Mouse (Mus musculus): ENCODE data around the gene Bag3. TPM values are rescaled to one million over a fixed set of nuclear protein-coding genes. Genes with fewer than 3 reads are reported as not detected.
A peak's percentile ranks its signal among the peaks of the same experiment; 100 is the strongest.
"Not testable (repeated sequence)": the region's sequence is repeated elsewhere in the genome, so short reads cannot be mapped to it uniquely, and the experiment has no call there.

Gene Bag3
- polyA plus RNA-seq, 1 experiment from 2014 or later = 22.5 TPM

DNA sequence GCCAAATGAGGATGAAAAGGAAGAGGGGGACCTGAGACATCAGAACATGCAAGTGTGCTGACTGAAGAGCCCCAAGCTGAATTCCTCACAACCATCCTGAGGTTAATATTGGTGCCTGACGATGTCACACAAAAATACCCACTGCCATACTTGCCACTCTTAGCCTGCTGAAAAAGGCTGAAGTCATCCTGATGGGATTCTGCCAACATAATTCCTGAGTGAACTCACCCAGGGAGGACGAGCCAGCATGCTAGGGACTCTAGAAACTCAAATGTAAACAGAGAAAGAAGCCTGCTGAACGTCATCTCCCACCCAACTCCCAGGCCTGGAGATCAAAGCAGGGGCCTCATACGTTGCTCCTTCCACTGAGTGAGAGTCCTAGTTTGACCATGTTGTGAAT lies 25.7 kb downstream of the Bag3 start:
- H3K27me3 ChIP-seq = no peaks in the 10 kb centered on the region
- peaks cover 17% of the 10 kb centered on the region; the same call in 1 of the 2 replicates for H3K4me1 ChIP-seq
- H3K36me3 ChIP-seq = peaks cover 43% of the 10 kb centered on the region
- no peak overlapping the region for H3K9ac ChIP-seq
- no peak overlapping the region for H3K4me3 ChIP-seq (replicated peaks)
- H3K4me2 ChIP-seq (replicated peaks) = no peak overlapping the region
- no peaks in the 10 kb centered on the region for H3K9me3 ChIP-seq (replicated peaks)
- 34% methylated on average over 4 of the region's 4 CpGs for WGBS
- ATAC-seq (ENCODE audit: insufficient number of reproducible peaks, low FRiP score, low TSS enrichment, low read depth) = no peak
- H3K27ac ChIP-seq (replicated peaks) = no peak overlapping the region

DNA sequence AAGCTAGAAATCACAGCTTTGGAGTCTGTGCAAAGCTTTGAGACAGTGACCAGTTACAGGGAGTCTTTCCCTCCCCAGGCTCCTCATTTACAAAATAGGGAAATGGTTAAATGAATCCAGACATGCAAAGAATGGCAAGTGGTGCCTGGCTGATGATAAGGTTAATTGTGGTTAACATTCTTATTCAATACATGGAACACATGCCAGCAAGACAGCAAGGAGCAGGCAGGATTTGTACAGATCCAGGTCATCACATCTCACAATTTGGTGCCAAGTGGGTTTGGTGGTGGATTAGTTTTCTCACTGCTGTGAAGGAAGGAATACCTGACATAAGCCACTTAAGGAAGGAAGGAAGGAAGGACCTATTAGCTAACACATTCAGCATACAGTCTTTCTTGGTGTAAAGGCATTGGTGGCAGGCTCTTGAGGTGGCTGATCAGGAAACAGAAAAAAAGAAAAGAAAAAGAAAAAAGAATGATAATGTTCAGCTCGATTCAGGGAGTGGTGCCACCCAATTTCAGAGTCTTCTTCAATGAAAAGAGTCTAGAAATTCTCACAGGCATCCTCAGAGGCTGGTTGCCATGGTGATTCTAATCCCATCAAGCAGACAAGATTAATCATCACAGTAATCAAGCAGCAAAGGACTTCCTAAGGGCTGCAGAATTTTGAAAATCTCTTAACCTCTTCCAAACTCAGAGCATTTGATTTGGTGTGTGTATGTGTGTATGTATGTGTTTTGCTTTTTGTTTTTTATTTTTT lies 27.1 kb downstream of the Bag3 start:
- no peaks in the 10 kb centered on the region for H3K27me3 ChIP-seq
- H3K9me3 ChIP-seq (replicated peaks) = no peaks in the 10 kb centered on the region
- H3K27ac ChIP-seq (replicated peaks) = no peak overlapping the region
- no peak overlapping the region for H3K9ac ChIP-seq
- no peak overlapping the region for H3K4me2 ChIP-seq (replicated peaks)
- no peak for ATAC-seq (ENCODE audit: insufficient number of reproducible peaks, low FRiP score, low TSS enrichment, low read depth)
- no peak overlapping the region for H3K4me3 ChIP-seq (replicated peaks)
- H3K4me1 ChIP-seq = peaks cover 21% of the 10 kb centered on the region
- 29% methylated on average over 1 of the region's 1 CpGs for WGBS
- H3K36me3 ChIP-seq = peaks cover 31% of the 10 kb centered on the region

DNA sequence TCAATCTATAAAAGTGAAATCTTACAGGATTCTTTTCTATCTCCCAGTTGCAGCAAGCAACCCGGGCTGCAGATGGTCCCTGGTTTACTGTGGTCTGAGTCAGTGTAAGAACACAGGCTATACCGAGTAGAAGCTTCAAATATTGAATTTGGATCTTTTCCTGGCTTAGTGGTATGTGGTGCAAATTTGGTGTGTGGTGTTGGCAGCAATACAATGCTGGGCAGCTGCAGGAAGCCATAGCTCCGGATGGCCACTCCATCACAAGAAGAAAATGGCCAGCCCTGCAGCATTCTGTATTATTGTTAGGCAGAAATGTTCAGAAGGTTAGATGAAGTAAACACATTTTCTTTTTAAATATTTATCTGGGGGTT lies 27.7 kb downstream of the Bag3 start:
- Histone ChIP-seq H3K4me2 (replicated peaks) (no peak overlapping the region), H3K27ac (replicated peaks) (no peak overlapping the region), H3K9me3 (replicated peaks) (no peaks in the 10 kb centered on the region), H3K4me1 (peaks cover 21% of the 10 kb centered on the region), H3K27me3 (no peaks in the 10 kb centered on the region), H3K4me3 (replicated peaks) (no peak overlapping the region), H3K36me3 (peaks cover 25% of the 10 kb centered on the region), H3K9ac (no peak overlapping the region)
- WGBS = 41% methylated on average over 3 of the region's 3 CpGs
- no peak for ATAC-seq (ENCODE audit: insufficient number of reproducible peaks, low FRiP score, low TSS enrichment, low read depth)

DNA sequence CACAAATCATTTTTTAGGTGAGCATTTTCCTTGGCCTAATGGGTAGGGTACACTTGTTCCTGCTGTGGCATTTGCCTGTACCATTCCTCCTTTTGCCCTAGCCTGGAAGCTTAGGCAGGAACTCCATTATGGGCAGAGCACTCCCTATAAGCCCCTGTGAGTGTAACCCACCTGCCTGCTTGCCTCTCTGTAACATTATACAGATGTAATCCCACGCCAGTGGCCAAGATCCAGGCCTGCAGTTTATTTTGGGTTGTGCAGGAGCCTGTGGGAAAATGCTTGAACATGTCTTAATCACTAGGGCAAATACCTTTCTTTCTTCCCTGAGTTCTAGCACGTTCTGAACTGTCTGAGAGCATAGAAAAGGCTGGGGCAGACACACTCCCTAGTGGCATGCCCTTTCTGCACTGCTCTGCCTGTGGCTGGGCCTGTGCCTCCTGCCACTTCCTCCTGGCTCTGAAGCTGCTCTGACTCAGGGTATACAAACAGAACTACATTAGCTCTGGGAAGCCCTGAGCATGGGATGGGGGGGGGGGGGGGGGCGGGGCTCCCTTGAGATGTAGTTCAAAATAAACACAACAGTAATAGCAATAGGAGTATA lies 29.8 kb downstream of the Bag3 start:
- Histone ChIP-seq H3K9me3 (replicated peaks) (no peaks in the 10 kb centered on the region), H3K4me1 (peaks cover 21% of the 10 kb centered on the region), H3K27ac (replicated peaks) (peak overlapping the region; percentile 39; the same call in 1 of the 2 replicates), H3K36me3 (peaks cover 6% of the 10 kb centered on the region; the same call in 1 of the 2 replicates), H3K27me3 (no peaks in the 10 kb centered on the region), H3K4me2 (replicated peaks) (no peak overlapping the region), H3K4me3 (replicated peaks) (no peak overlapping the region), H3K9ac (no peak overlapping the region)
- peak; percentile 72 for ATAC-seq (ENCODE audit: insufficient number of reproducible peaks, low FRiP score, low TSS enrichment, low read depth)
- 23% methylated on average over 3 of the region's 3 CpGs for WGBS

DNA sequence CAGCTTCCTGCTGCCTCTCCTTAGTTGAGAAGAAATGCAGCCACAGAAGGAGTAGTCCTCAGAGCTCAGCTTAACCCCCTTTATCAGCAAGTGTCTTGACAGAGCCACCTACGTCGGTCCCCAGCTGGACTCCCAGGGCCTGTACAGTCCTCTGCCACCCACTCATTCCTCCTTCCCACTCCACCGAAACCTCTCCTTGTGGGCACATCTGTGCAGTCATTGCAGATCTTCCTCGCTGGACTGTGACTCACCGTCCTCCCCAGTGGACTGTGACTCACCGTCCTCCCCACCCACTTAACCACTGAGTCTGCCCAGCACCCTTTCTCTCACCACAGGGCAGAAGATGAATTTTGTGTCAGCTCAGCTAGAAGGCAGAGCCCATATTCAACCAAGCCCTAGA lies 31.1 kb downstream of the Bag3 start:
- H3K9me3 ChIP-seq (replicated peaks) = no peaks in the 10 kb centered on the region
- 71% methylated on average over 6 of the region's 6 CpGs for WGBS
- peak overlapping the region; percentile 44; the same call in 1 of the 2 replicates for H3K27ac ChIP-seq (replicated peaks)
- no peak overlapping the region for H3K4me3 ChIP-seq (replicated peaks)
- no peaks in the 10 kb centered on the region for H3K27me3 ChIP-seq
- H3K4me2 ChIP-seq (replicated peaks) = no peak overlapping the region
- H3K9ac ChIP-seq = no peak overlapping the region
- no peak for ATAC-seq (ENCODE audit: insufficient number of reproducible peaks, low FRiP score, low TSS enrichment, low read depth)
- no peaks in the 10 kb centered on the region for H3K36me3 ChIP-seq
- H3K4me1 ChIP-seq = peaks cover 16% of the 10 kb centered on the region

DNA sequence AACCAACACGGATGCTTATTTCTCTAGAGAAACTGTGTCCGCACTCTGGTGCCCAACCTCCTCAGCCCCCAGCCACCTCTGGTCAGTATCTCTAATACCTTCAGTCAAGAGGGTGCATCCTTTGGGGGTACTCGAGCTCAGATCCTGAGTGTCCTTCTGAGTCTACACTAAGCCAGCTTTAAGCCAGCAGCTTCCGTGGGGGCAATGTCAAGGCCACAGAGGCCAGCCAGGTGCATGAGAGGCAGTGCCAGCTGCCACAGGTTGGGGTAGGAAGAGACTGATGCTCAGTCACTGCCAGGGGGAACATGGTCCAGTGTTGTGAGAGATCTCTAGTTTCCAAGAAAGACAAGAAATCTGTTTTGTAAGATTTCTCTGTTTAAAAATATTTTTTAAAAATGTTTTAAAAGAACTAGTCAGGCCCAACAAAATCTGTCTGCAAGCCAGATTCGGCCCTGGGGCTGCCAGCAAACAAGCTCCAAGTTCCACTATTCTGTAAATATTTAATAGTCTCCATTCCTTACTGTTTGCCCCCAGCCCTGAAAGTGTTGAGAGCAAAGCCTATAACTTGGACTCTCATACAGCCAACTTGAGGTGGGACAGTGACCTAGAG lies 31.8 kb downstream of the Bag3 start:
- no peaks in the 10 kb centered on the region for H3K36me3 ChIP-seq
- H3K9me3 ChIP-seq (replicated peaks) = no peaks in the 10 kb centered on the region
- 81% methylated on average over 5 of the region's 5 CpGs for WGBS
- no peak overlapping the region for H3K27ac ChIP-seq (replicated peaks)
- no peak overlapping the region for H3K4me3 ChIP-seq (replicated peaks)
- H3K4me2 ChIP-seq (replicated peaks) = no peak overlapping the region
- no peaks in the 10 kb centered on the region for H3K27me3 ChIP-seq
- peaks cover 12% of the 10 kb centered on the region for H3K4me1 ChIP-seq
- H3K9ac ChIP-seq = no peak overlapping the region
- no peak for ATAC-seq (ENCODE audit: insufficient number of reproducible peaks, low FRiP score, low TSS enrichment, low read depth)

DNA sequence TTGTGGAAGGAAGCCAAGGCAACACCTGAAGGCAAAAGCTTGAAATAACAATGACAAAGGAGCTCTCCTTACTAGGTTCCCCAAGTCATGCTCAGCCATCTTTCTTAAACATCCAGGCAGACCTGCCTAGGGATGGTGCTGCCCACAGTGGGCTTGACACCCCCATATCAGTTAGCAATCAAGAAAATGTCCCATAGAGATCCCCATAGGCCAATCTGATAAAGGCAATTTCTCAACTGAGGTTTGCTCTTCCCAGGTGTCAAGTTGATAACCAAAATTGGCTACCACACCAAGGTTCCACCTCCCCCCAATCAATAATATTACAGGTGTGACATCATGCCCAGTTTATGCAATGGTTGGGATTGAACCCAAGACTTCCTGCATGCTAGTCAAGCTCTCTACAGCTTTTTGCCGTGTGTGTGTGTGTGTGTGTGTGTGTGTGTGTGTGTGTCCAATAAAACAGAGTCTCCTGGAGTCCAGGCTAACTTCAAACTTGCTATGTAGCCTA lies 33.6 kb downstream of the Bag3 start:
- WGBS = 74% methylated on average over 1 of the region's 1 CpGs
- Histone ChIP-seq H3K9ac (no peak overlapping the region), H3K27ac (replicated peaks) (no peak overlapping the region), H3K9me3 (replicated peaks) (no peaks in the 10 kb centered on the region), H3K4me3 (replicated peaks) (no peak overlapping the region), H3K4me1 (peaks cover 8% of the 10 kb centered on the region), H3K4me2 (replicated peaks) (no peak overlapping the region), H3K36me3 (no peaks in the 10 kb centered on the region), H3K27me3 (no peaks in the 10 kb centered on the region)
- no peak for ATAC-seq (ENCODE audit: insufficient number of reproducible peaks, low FRiP score, low TSS enrichment, low read depth)

DNA sequence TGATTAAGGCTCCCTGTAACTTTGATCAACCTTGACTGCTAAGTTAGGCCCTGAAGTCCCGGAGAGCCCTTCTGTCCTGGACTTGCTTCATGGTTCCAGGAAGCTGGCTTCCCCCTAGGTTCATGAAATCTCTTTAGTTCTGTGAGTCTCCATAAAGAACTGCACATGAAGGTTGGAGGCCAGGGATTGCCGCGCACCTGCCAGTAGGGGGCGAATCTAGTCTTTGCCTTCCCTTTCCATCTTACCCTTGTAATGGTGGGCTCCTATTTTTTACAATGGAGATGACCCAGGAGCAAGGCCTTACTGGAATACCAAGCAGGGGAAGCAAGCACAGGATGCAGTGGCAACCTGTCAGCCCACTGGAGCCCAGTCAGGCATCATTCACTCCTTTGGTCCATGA lies 40.0 kb downstream of the Bag3 start:
- Histone ChIP-seq H3K9me3 (replicated peaks) (no peaks in the 10 kb centered on the region), H3K4me2 (replicated peaks) (no peak overlapping the region), H3K36me3 (no peaks in the 10 kb centered on the region), H3K9ac (no peak overlapping the region), H3K27me3 (no peaks in the 10 kb centered on the region), H3K27ac (replicated peaks) (no peak overlapping the region), H3K4me3 (replicated peaks) (no peak overlapping the region), H3K4me1 (no peaks in the 10 kb centered on the region)
- 37% methylated on average over 4 of the region's 4 CpGs for WGBS
- no peak for ATAC-seq (ENCODE audit: insufficient number of reproducible peaks, low FRiP score, low TSS enrichment, low read depth)

DNA sequence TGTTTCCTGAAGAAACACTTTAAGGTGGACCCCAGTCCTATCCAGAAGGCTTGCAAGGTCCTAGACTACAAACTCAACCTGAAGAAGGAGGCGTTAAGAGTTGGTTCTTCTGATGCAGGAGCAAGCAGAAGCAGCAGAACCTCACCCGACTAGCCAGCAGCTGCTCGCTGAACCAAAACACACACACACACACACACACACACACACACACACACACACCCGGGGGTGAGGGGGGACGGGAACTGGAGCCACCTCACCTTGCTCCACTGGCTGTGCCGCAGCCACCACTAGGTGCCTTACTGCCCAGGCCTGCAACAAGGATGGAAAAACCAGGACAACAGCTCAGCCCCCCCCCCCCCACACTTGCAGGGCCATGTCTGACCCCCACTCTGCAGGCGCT lies 42.9 kb downstream of the Bag3 start:
- no peak for ATAC-seq (ENCODE audit: insufficient number of reproducible peaks, low FRiP score, low TSS enrichment, low read depth)
- no peaks in the 10 kb centered on the region for H3K27me3 ChIP-seq
- H3K36me3 ChIP-seq = no peaks in the 10 kb centered on the region
- H3K27ac ChIP-seq (replicated peaks) = no peak overlapping the region
- H3K4me1 ChIP-seq = no peaks in the 10 kb centered on the region
- WGBS = 80% methylated on average over 7 of the region's 7 CpGs
- H3K4me3 ChIP-seq (replicated peaks) = no peak overlapping the region
- H3K9me3 ChIP-seq (replicated peaks) = no peaks in the 10 kb centered on the region
- no peak overlapping the region for H3K4me2 ChIP-seq (replicated peaks)
- H3K9ac ChIP-seq = no peak overlapping the region

DNA sequence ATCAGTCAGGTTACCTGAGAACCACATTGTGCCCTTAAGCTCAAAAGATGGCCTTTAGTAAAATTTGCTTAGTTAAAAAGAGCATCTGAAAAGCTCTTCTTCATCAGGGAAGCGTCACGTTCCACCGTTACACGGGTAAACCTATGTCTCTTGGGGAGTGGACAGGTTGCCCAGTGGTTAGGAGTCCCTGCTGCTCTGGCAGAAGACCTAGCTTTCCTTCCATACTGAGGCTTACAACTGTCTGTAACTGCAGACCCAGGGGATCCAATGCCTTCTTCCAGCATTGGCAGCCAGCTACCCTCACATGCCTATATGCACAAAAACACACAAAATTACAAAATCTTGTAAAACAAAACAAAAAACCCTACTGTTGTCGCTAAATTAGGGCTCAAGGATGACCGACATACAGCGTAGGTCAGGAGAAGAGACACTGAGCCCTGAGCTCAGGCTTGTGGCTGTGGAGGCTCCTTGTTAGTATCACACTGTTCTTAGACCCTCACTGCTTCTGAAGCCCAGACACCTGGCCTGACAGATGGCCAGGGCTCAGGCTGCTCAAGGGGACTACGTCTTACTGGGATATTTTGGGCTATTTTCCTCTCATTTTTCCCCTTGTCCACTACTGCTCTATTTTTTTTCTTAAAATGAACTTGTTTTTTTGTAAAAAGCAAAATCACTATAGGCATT lies 44.3 kb downstream of the Bag3 start:
- H3K4me3 ChIP-seq (replicated peaks) = no peak overlapping the region
- H3K9ac ChIP-seq = no peak overlapping the region
- H3K27ac ChIP-seq (replicated peaks) = no peak overlapping the region
- no peaks in the 10 kb centered on the region for H3K4me1 ChIP-seq
- no peak overlapping the region for H3K4me2 ChIP-seq (replicated peaks)
- ATAC-seq (ENCODE audit: insufficient number of reproducible peaks, low FRiP score, low TSS enrichment, low read depth) = no peak
- no peaks in the 10 kb centered on the region for H3K36me3 ChIP-seq
- H3K27me3 ChIP-seq = no peaks in the 10 kb centered on the region
- H3K9me3 ChIP-seq (replicated peaks) = no peaks in the 10 kb centered on the region
- 83% methylated on average over 8 of the region's 8 CpGs for WGBS

DNA sequence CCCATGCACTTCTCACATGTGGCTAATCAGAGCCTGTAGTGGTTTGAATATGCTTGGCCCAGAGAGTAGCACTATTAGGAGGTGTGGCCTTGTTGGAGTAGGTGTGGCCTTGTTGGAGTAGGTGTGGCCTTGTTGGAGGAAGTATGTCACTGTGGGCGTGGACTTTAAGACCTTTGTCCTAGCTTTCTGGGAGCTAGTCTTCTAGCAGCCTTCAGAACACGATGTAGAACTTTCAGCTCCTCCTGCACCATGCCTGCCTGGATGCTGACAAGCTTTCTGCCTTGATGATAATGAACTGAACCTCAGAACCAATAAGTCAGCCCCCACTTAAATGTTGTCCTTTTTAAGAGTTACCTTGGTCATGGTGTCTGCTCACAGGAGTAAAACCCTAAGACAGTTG lies 46.0 kb downstream of the Bag3 start:
- H3K27me3 ChIP-seq; H3K9ac ChIP-seq; H3K4me2 ChIP-seq (replicated peaks); H3K4me1 ChIP-seq; H3K4me3 ChIP-seq (replicated peaks); H3K9me3 ChIP-seq (replicated peaks); H3K27ac ChIP-seq (replicated peaks); ATAC-seq (ENCODE audit: insufficient number of reproducible peaks, low FRiP score, low TSS enrichment, low read depth); H3K36me3 ChIP-seq: not testable (repeated sequence)
- 87% methylated on average over 2 of the region's 2 CpGs for WGBS
